Mouse (Mus musculus): ENCODE results near the gene Mob3b. TPM values are rescaled to one million over a fixed set of nuclear protein-coding genes. Genes with fewer than 3 reads are reported as not detected.

Mob3b gene
- polyA plus RNA-seq, 1 experiment from 2014 or later: 14.9 TPM

DNA sequence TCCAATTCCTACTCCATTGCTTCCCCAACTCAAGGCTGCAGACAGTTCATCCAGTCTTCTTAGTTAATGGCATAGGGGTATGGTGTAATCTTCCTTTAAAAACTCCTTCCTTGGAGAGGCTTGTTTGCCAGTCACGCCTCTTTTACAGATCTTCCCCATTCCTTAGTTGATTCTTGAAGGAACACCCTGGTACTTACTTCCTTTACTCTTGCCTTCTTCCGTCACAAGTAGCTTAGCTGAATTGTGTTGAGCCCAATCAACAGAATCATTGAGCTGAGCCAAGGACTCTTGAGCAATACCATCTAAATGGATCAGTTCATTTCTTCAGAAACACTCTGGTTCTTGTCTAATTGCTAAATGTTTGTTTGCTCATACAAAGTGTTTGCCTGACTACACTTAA, 8.0 kb upstream of the Mob3b start:
- TF ChIP-seq CTCF (IDR thresholded peaks at IDR 0.05; ENCODE audit: low read depth): no peak
- Histone ChIP-seq H3K27ac (ENCODE audit: low read depth) (no peak overlapping the region), H3K27me3 (ENCODE audit: insufficient read depth, low read length) (no peaks in the 10 kb centered on the region), H3K9ac (no peak overlapping the region), H3K4me3 (ENCODE audit: low read depth, low read length) (no peak overlapping the region), H3K9me3 (ENCODE audit: low read depth, low read length) (no peaks in the 10 kb centered on the region), H3K4me2 (no peak overlapping the region), H3K4me1 (ENCODE audit: insufficient read depth) (0 out of 2 replicates have a peak, but pooled peaks cover 3% of the 10 kb centered on the region), H3K36me3 (ENCODE audit: insufficient read depth) (no peaks in the 10 kb centered on the region)
- DNase-seq (no peak), ATAC-seq (ENCODE audit: insufficient read depth) (no peak)
- 58% methylated on average over 2 of the region's 2 CpGs for WGBS

- Histone ChIP-seq H3K27me3 (ENCODE audit: insufficient read depth, low read length) (no peaks in the 10 kb centered on the region), H3K36me3 (ENCODE audit: insufficient read depth) (no peaks in the 10 kb centered on the region), H3K4me2 (peak overlapping the region; percentile 83; the same call in 1 of the 2 replicates), H3K4me1 (ENCODE audit: insufficient read depth) (no peaks in the 10 kb centered on the region), H3K27ac (ENCODE audit: low read depth) (no peak overlapping the region), H3K4me3 (ENCODE audit: low read depth, low read length) (0 out of 2 replicates have a peak overlapping the region, but pooled peaks have one; percentile 63), H3K9ac (no peak overlapping the region), H3K9me3 (ENCODE audit: low read depth, low read length) (no peaks in the 10 kb centered on the region)
- no peak for TF ChIP-seq CTCF (IDR thresholded peaks at IDR 0.05; ENCODE audit: low read depth)
- 55% methylated on average over 11 of the region's 11 CpGs for WGBS
- DNase-seq (no peak), ATAC-seq (ENCODE audit: insufficient read depth) (no peak)
Observed at GRCm38 (mm10) chr4:35157815-35158214, 531 bp upstream of the Mob3b start.

DNA sequence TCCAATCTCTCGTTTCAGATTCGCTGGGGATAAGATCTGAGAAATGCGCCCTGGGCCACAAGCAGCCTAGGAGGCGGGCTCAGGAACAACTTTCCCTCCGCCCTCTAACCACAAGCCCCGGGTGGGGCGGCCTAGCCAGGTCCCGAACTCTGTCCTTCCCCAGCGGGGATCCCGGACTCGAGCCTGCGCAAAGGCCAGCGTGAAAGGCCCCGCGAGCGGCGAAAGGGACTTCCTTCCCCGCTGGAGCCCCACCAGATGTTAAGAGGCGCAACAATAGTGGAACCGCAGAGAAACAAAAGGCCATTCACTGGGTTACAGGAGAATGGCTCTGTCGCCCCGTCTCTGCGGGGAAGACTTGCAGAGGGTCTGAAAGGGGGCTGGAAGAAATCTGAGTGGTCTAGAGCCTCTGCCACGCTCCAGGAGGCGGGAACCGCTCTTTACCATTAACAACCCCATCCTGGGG, 1.1 kb downstream of the Mob3b start:
- peak overlapping the region; percentile 83 for H3K4me2 ChIP-seq
- H3K4me3 ChIP-seq (ENCODE audit: low read depth, low read length): peak overlapping the region; percentile 63
- DNase-seq (peak; percentile 78), ATAC-seq (ENCODE audit: insufficient read depth) (peak; percentile 81)
- no peaks in the 10 kb centered on the region for H3K9me3 ChIP-seq (ENCODE audit: low read depth, low read length)
- H3K36me3 ChIP-seq (ENCODE audit: insufficient read depth): no peaks in the 10 kb centered on the region
- H3K27me3 ChIP-seq (ENCODE audit: insufficient read depth, low read length): no peaks in the 10 kb centered on the region
- no peak for TF ChIP-seq CTCF (IDR thresholded peaks at IDR 0.05; ENCODE audit: low read depth)
- WGBS: under 1% methylated on average over 26 of the region's 26 CpGs
- H3K4me1 ChIP-seq (ENCODE audit: insufficient read depth): no peaks in the 10 kb centered on the region
- H3K27ac ChIP-seq (ENCODE audit: low read depth): peak overlapping the region; percentile 90
- H3K9ac ChIP-seq: peak overlapping the region; percentile 66

GRCm38 (mm10) chr4:35155132-35155922, 2.0 kb downstream of the Mob3b start:
- Histone ChIP-seq H3K27me3 (ENCODE audit: insufficient read depth, low read length) (no peaks in the 10 kb centered on the region), H3K4me3 (ENCODE audit: low read depth, low read length) (peak overlapping the region; percentile 63), H3K27ac (ENCODE audit: low read depth) (peak overlapping the region; percentile 90), H3K9ac (peak overlapping the region; percentile 66), H3K4me1 (ENCODE audit: insufficient read depth) (no peaks in the 10 kb centered on the region), H3K4me2 (peak overlapping the region; percentile 83), H3K36me3 (ENCODE audit: insufficient read depth) (no peaks in the 10 kb centered on the region), H3K9me3 (ENCODE audit: low read depth, low read length) (no peaks in the 10 kb centered on the region)
- DNase-seq: peak; percentile 74
- peak; percentile 53 for TF ChIP-seq CTCF (IDR thresholded peaks at IDR 0.05; ENCODE audit: low read depth)
- peak; percentile 13; the same call in 1 of the 2 replicates for ATAC-seq (ENCODE audit: insufficient read depth)
- 13% methylated on average over 20 of the region's 20 CpGs for WGBS

- 0 out of 2 replicates have a peak overlapping the region, but pooled peaks have one; percentile 12 for H3K4me2 ChIP-seq
- no peak for ATAC-seq (ENCODE audit: insufficient read depth)
- H3K27me3 ChIP-seq (ENCODE audit: insufficient read depth, low read length): no peaks in the 10 kb centered on the region
- DNase-seq: no peak
- no peak overlapping the region for H3K9ac ChIP-seq
- H3K9me3 ChIP-seq (ENCODE audit: low read depth, low read length): no peaks in the 10 kb centered on the region
- no peaks in the 10 kb centered on the region for H3K4me1 ChIP-seq (ENCODE audit: insufficient read depth)
- no peak overlapping the region for H3K4me3 ChIP-seq (ENCODE audit: low read depth, low read length)
- H3K27ac ChIP-seq (ENCODE audit: low read depth): no peak overlapping the region
- 20% methylated on average over 3 of the region's 3 CpGs for WGBS
- TF ChIP-seq CTCF (IDR thresholded peaks at IDR 0.05; ENCODE audit: low read depth): no peak
- H3K36me3 ChIP-seq (ENCODE audit: insufficient read depth): no peaks in the 10 kb centered on the region
Observed at GRCm38 (mm10) chr4:35154051-35154450, 3.2 kb downstream of the Mob3b start.

DNA sequence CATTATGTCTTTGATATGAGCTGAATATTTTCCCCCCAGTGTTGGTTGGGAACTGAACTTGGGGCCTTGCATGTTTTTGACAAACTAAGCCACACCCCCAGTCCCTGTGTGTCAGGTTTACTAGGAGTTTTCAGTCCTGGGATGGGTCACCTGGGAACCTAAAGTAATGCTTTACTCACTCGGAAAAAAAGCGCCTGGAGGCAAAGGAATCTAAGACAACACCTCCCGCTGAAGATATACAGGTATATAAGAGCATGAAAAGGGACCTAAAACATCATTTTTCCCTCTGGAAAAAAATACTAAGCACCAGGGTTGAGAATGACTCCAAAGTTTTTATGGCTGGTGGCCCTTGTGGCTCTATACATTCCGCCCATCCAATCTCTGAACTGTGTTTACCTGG, 5.5 kb downstream of the Mob3b start, which contains the start of gene Ifnk:
Gene Ifnk (plus strand): TSS at position 301 of the 400 bp plus-strand sequence.
- H3K4me1 ChIP-seq (ENCODE audit: insufficient read depth): no peaks in the 10 kb centered on the region
- H3K9me3 ChIP-seq (ENCODE audit: low read depth, low read length): no peaks in the 10 kb centered on the region
- H3K4me3 ChIP-seq (ENCODE audit: low read depth, low read length): no peak within 1 kb of the TSS
- H3K4me2 ChIP-seq: no peak within 1 kb of the TSS
- no peak for TF ChIP-seq CTCF (IDR thresholded peaks at IDR 0.05; ENCODE audit: low read depth)
- DNase-seq (no peak), ATAC-seq (ENCODE audit: insufficient read depth) (no peak)
- H3K27me3 ChIP-seq (ENCODE audit: insufficient read depth, low read length): no peaks in the 10 kb centered on the region
- no peak within 1 kb of the TSS for H3K9ac ChIP-seq
- H3K36me3 ChIP-seq (ENCODE audit: insufficient read depth): no peaks in the 10 kb centered on the region
- no peak within 1 kb of the TSS for H3K27ac ChIP-seq (ENCODE audit: low read depth)
- 83% methylated on average over 4 of the region's 4 CpGs for WGBS

GRCm38 (mm10) chr4:35150706-35151105, 6.6 kb downstream of the Mob3b start:
- WGBS: 75% methylated on average over 3 of the region's 3 CpGs
- Histone ChIP-seq H3K36me3 (ENCODE audit: insufficient read depth) (no peaks in the 10 kb centered on the region), H3K9ac (no peak overlapping the region), H3K4me3 (ENCODE audit: low read depth, low read length) (no peak overlapping the region), H3K4me1 (ENCODE audit: insufficient read depth) (no peaks in the 10 kb centered on the region), H3K4me2 (no peak overlapping the region), H3K9me3 (ENCODE audit: low read depth, low read length) (no peaks in the 10 kb centered on the region), H3K27ac (ENCODE audit: low read depth) (no peak overlapping the region), H3K27me3 (ENCODE audit: insufficient read depth, low read length) (no peaks in the 10 kb centered on the region)
- DNase-seq: no peak
- ATAC-seq (ENCODE audit: insufficient read depth): no peak
- no peak for TF ChIP-seq CTCF (IDR thresholded peaks at IDR 0.05; ENCODE audit: low read depth)
